ENCODE assay signal across 7 mouse cellular contexts in the genomic region with DNA sequence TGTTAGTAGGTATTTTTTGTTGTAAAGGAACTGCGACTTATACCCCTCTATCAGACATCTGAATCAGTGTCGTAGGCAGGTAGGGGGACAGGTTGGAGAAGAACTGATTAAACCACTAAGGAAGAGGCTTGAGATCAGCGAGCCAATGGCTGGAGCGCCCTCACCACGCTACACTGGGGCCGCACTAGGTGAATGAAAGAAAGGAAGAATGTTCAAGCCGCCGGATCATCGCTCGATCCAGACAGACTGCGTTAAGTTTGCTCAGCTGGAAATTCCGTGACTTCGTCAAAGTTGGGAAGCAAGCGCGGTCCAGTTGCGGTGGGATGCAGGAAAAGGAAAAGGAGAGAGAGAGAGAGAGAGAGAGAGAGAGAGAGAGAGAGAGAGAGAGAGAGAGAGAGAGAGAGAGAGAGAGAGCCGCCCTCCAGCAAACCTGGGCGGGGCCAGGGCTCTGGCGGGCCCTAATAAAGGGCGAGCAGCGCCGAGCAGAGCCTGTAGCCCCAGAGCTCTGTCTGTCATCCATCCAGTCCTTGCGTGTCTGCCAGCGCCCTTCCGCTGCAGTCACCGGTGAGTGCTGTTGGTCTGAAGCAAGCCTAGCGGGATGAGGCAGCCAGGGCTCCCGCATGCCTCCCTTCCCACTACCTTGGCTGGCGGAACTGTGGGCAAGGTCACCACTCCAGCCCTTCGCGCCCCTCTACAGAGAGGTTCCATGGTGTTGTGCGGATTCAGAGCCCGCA. TPM values are rescaled to one million over a fixed set of nuclear protein-coding genes. Genes with fewer than 3 reads are reported as not detected.
DNase-seq lines count a peak whose midpoint lies in the region; ATAC-seq lines count a peak whose summit lies in the region.

TSS of gene Plau (plus strand) at position 490 of the 734 bp plus-strand sequence.

- peak; percentile 50 for DNase-seq in cerebellum, postnatal 36 days
- DNase-seq in gastrocnemius, postnatal 36 days: peak; percentile 82 to 87
- peak; percentile 61 for DNase-seq in left cerebral cortex, postnatal 4 days
- peak; percentile 79 for DNase-seq in mesoderm, embryonic 11.5 days (ENCODE audit: low read depth, low spot score)
- DNase-seq in skeletal muscle tissue, adult 2 months (ENCODE audit: low read depth, low spot score): peak; percentile 84

- intact Hi-C loops in gastrocnemius, postnatal 36 days (cut with DNase I): no loop called here
- intact Hi-C loops in left cerebral cortex, postnatal 4 days (cut with DNase I): no loop called here

- peak; percentile 86 for ATAC-seq in activated CD4-positive, CD25-positive, alpha-beta regulatory T cell, adult 4 months
- ATAC-seq in inflammation-experienced regulatory T-cells, adult 6 months: peak; percentile 89

RNA-seq across cellular contexts. Expression of gene Plau, which starts in this region (rescaled TPM):
- not detected for polyA plus RNA-seq in activated CD4-positive, CD25-positive, alpha-beta regulatory T cell, adult 4 months (2017; shearing (Covaris generic))
- 10 to 100 TPM; 23.9 to 25.3 TPM for total RNA-seq in gastrocnemius, postnatal 36 days (2021)
- polyA plus RNA-seq in inflammation-experienced regulatory T-cells, adult 6 months (2017; shearing (Covaris generic)): under 1 TPM in 1 of 3 experiments, not detected in 2; 0.41 TPM
- total RNA-seq in left cerebral cortex, postnatal 4 days (2021): 1 to 10 TPM; 2.6 to 3.4 TPM

Comparison
In these comparisons a context has a peak if more than half of its experiments do, and no peak if none do; other contexts are left out.
1. Peak in every context shown above with its lines: DNase-seq and ATAC-seq.
2. RNA of gene Plau (total RNA-seq): 23.9 to 25.3 TPM in gastrocnemius, postnatal 36 days; 2.6 to 3.4 TPM in left cerebral cortex, postnatal 4 days; every median in the first group is over 4 times any median in the second.
3. Peak in ATAC-seq in activated CD4-positive, CD25-positive, alpha-beta regulatory T cell, adult 4 months; RNA of the gene not detected or under 1 TPM.
4. Peak in ATAC-seq in inflammation-experienced regulatory T-cells, adult 6 months; RNA of the gene not detected or under 1 TPM.